Mouse (Mus musculus) kidney, postnatal 25 days (tissue): Measurements from ENCODE around the gene Bst2.

ENCODE experiments used
- DNase-seq, 2 experiments: peaks; one replicate each; pipeline ENCODE4 v3.0.0; 2021; ENCODE audit warnings: mixed read lengths in 2 of 2

Gene Bst2

GRCm38 (mm10) chr8:71558958-71559690 lies 21.9 kb upstream of the Bst2 start:
- DNase-seq, result peak; percentile 90 to 91

GRCm38 (mm10) chr8:71558071-71558957 lies 21.1 kb upstream of the Bst2 start, which contains the start of gene Tmem221:
TSS of gene Tmem221 (minus strand) at chr8:71558871.
- DNase-seq, result no peak

GRCm38 (mm10) chr8:71554644-71555043 lies 17.4 kb upstream of the Bst2 start:
- no peak for DNase-seq

GRCm38 (mm10) chr8:71554001-71554400 lies 16.7 kb upstream of the Bst2 start:
- DNase-seq, result no peak

GRCm38 (mm10) chr8:71552770-71553169 lies 15.5 kb upstream of the Bst2 start:
- DNase-seq, result peak in 1 of 2 experiments; percentile 55

- no peak for DNase-seq
Measured at GRCm38 (mm10) chr8:71550754-71551153, 13.5 kb upstream of the Bst2 start.

GRCm38 (mm10) chr8:71547590-71547989 lies 10.3 kb upstream of the Bst2 start:
- DNase-seq, result no peak

- DNase-seq, result no peak
Measured at GRCm38 (mm10) chr8:71545053-71545452, 7.8 kb upstream of the Bst2 start.

GRCm38 (mm10) chr8:71543755-71544154 lies 6.5 kb upstream of the Bst2 start:
- peak in 1 of 2 experiments; percentile 43 for DNase-seq

- peak; percentile 99 for DNase-seq
Measured at GRCm38 (mm10) chr8:71542632-71543343, 5.5 kb upstream of the Bst2 start, which contains the start of gene Mvb12a. TSS of gene Mvb12a (plus strand) at chr8:71542922.

GRCm38 (mm10) chr8:71535663-71536062 lies 1.6 kb downstream of the Bst2 start:
- no peak for DNase-seq

- DNase-seq, result no peak
Measured at GRCm38 (mm10) chr8:71534263-71534810, 2.9 kb downstream of the Bst2 start.

GRCm38 (mm10) chr8:71530735-71531467 lies 6.4 kb downstream of the Bst2 start:
- DNase-seq, result peak; percentile 55 to 73

GRCm38 (mm10) chr8:71528362-71529073 lies 8.7 kb downstream of the Bst2 start:
- DNase-seq, result peak; percentile 57 to 73

GRCm38 (mm10) chr8:71527162-71527870 lies 9.9 kb downstream of the Bst2 start:
- no peak for DNase-seq

- DNase-seq, result no peak
Measured at GRCm38 (mm10) chr8:71526272-71526671, 11.0 kb downstream of the Bst2 start.

- no peak for DNase-seq
Measured at GRCm38 (mm10) chr8:71525226-71526050, 11.8 kb downstream of the Bst2 start, which contains the start of gene Ccdc194. TSS of gene Ccdc194 (minus strand) at chr8:71525711.

GRCm38 (mm10) chr8:71521634-71522033 lies 15.6 kb downstream of the Bst2 start:
- DNase-seq, result peak; percentile 93 to 95

GRCm38 (mm10) chr8:71519037-71519825 lies 18.0 kb downstream of the Bst2 start:
- DNase-seq, result peak; percentile 70 to 87
